Mouse (Mus musculus): ENCODE data around the gene Efna1.
A peak's percentile ranks its signal among the peaks of the same experiment; 100 is the strongest.

Efna1 gene

GRCm38 (mm10) chr3:89244158-89244981 is 36.6 kb downstream of the Efna1 start:
- no peak for DNase-seq (ENCODE audit: low spot score in 2 of 2)

- no peak for DNase-seq (ENCODE audit: low spot score in 2 of 2)
These were observed 37.3 kb downstream of the Efna1 start for GRCm38 (mm10) chr3:89243609-89244008.

- no peak for DNase-seq (ENCODE audit: low spot score in 2 of 2)
These were observed 38.5 kb downstream of the Efna1 start for GRCm38 (mm10) chr3:89242331-89242895.

GRCm38 (mm10) chr3:89238494-89238893 is 42.4 kb downstream of the Efna1 start:
- no peak for DNase-seq (ENCODE audit: low spot score in 2 of 2)

GRCm38 (mm10) chr3:89237682-89238081 is 43.3 kb downstream of the Efna1 start:
- DNase-seq (ENCODE audit: low spot score in 2 of 2) = no peak

- no peak for DNase-seq (ENCODE audit: low spot score in 2 of 2)
These were observed 44.4 kb downstream of the Efna1 start for GRCm38 (mm10) chr3:89236516-89236915.

- no peak for DNase-seq (ENCODE audit: low spot score in 2 of 2)
These were observed 47.3 kb downstream of the Efna1 start for GRCm38 (mm10) chr3:89233562-89234110.

GRCm38 (mm10) chr3:89232614-89233013 is 48.3 kb downstream of the Efna1 start:
- DNase-seq (ENCODE audit: low spot score in 2 of 2) = no peak

- DNase-seq (ENCODE audit: low spot score in 2 of 2) = no peak
These were observed 49.1 kb downstream of the Efna1 start for GRCm38 (mm10) chr3:89231772-89232275.

- DNase-seq (ENCODE audit: low spot score in 2 of 2) = no peak
These were observed 49.6 kb downstream of the Efna1 start for GRCm38 (mm10) chr3:89231345-89231744.

GRCm38 (mm10) chr3:89230561-89230960 is 50.4 kb downstream of the Efna1 start:
- no peak for DNase-seq (ENCODE audit: low spot score in 2 of 2)

GRCm38 (mm10) chr3:89229276-89229675 is 51.7 kb downstream of the Efna1 start:
- DNase-seq (ENCODE audit: low spot score in 2 of 2) = no peak

GRCm38 (mm10) chr3:89228836-89229235 is 52.1 kb downstream of the Efna1 start, which contains the start of gene Muc1:
Gene Muc1, plus strand, starts transcription at chr3:89229057.
- no peak for DNase-seq (ENCODE audit: low spot score in 2 of 2)

- DNase-seq (ENCODE audit: low spot score in 2 of 2) = peak; percentile 87 to 90
These were observed 52.8 kb downstream of the Efna1 start for GRCm38 (mm10) chr3:89228180-89228549.

GRCm38 (mm10) chr3:89227307-89228179 is 53.4 kb downstream of the Efna1 start:
- peak; percentile 84 for DNase-seq (ENCODE audit: low spot score in 2 of 2)

- DNase-seq (ENCODE audit: low spot score in 2 of 2) = no peak
These were observed 54.0 kb downstream of the Efna1 start, which contains the start of gene Mtx1 for GRCm38 (mm10) chr3:89226900-89227299. Gene Mtx1, minus strand, starts transcription at chr3:89227088.

- no peak for DNase-seq (ENCODE audit: low spot score in 2 of 2)
These were observed 54.6 kb downstream of the Efna1 start for GRCm38 (mm10) chr3:89226361-89226760.

GRCm38 (mm10) chr3:89225918-89226317 is 55.0 kb downstream of the Efna1 start:
- DNase-seq (ENCODE audit: low spot score in 2 of 2) = no peak

GRCm38 (mm10) chr3:89225321-89225815 is 55.6 kb downstream of the Efna1 start:
- DNase-seq (ENCODE audit: low spot score in 2 of 2) = no peak

GRCm38 (mm10) chr3:89224796-89225195 is 56.1 kb downstream of the Efna1 start:
- DNase-seq (ENCODE audit: low spot score in 2 of 2) = no peak

Measured in heart, adult 9 months (tissue).